Mouse (Mus musculus): Measurements from ENCODE around the gene Ndufc1.

- TF ChIP-seq EP300 (IDR thresholded peaks at IDR 0.05; ENCODE audit: low read depth) (no peak), CTCF (IDR thresholded peaks at IDR 0.05; ENCODE audit: low read depth) (no peak)
Measured at GRCm38 (mm10) chr3:51358181-51358580, 50.6 kb downstream of the Ndufc1 start.

Data from liver, embryonic 14.5 days (tissue).